Mouse (Mus musculus) effector memory CD4-positive, alpha-beta T cell, adult 5 months (primary cell): ENCODE results near the gene Cx3cl1. TPM values are rescaled to one million over a fixed set of nuclear protein-coding genes. Genes with fewer than 3 reads are reported as not detected.

ENCODE experiments used
- polyA plus RNA-seq: library from polyadenylated mRNA; unstranded; fragments of 100-300 nt; shearing (Covaris generic); gene quantifications from one replicate; pipeline ENCODE4 v1.2.1, GENCODE M21; 2017

The Cx3cl1 gene
- not detected for polyA plus RNA-seq

DNA sequence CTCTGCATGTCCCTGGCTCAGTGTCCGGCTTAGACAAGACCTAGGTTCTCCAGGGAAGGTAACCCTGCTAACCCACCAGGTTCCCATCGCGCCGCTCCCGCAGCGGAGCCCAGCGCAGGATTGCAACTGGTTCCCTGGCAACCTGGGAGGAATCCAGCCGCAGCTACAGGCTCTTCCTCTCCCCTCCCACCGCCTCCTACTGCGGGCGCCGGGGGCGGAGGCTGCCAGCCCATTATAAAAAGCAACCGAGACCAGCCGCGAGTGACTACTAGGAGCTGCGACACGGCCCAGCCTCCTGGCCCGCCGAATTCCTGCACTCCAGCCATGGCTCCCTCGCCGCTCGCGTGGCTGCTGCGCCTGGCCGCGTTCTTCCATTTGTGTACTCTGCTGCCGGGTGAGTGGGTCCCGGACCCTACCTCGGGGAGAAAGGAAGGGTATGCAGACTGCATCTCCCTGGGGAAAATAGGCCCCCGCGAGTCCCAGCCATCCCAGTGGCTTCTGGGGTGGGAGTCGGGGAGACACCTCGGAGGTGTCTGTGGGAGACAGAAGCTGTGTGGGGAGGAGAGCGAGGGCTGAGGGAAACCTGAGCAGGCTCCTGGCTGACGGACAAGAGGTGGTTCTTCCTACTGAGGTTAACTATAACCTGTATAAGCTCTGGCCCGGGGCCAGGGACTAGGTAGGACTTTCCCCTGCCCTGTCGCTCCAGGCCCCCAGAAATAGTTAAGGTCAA lies at the start of gene Cx3cl1:
TSS of gene Cx3cl1 (plus strand) at position 69 of the 730 bp plus-strand sequence.

DNA sequence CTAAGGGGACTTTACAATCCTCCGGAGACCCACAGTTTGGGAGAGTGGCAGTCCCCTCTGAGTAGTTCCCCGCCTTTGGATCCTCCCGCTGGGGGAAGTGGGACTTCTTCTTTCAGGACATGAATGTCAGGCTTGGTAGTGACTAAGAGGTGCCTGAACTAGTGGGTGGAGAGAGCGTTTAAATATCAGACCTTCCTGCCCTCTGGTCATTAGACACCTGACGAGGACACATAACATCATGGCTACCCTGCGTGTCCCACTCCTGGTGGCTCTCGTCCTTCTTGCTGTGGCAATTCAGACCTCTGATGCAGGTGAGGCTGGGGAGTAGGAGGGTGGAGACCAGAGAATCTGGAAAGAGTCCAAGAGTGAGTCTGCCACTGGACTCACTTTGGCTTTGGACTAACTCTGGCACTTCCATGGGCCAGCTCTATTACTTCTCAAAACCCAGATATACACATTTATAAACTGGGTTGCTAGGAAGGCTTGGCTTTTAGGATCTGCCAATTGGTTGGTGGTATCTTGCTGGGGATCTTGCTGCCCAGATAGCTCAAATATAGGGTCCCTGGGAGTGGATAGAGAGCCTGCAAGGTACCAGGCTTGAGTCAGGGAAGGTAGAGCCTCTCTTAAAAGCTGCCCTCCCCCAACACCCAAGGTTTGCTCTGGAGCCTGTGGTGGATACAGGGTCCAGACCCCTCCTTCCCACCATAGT lies 26.2 kb upstream of the Cx3cl1 start, which contains the start of gene Ccl22:
TSS of gene Ccl22 (plus strand) at position 115 of the 709 bp plus-strand sequence.

DNA sequence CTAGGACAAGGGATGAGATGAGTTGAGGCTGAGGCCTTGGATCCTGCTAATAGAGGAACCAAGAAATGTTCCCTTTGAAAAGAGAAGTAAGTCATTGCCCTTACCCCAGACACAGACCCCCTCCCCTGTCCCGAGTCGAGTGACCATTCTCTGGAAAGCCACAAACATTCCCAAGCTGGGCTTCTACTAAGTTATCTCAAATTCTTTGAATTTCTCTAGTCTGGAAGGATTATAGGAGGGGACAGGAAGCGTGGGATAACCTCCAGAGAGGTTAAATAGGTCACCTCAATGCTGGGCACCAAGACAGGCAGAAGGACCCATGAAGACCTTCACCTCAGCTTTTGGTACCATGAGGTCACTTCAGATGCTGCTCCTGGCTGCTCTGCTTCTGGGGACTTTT lies 38.3 kb downstream of the Cx3cl1 start, which contains the start of gene Ccl17:
TSS of gene Ccl17 (plus strand) at position 301 of the 400 bp plus-strand sequence.

Other genes starting within 250 kb of the Cx3cl1 start
- gene Cpne2, start 239.0 kb upstream of the Cx3cl1 start, polyA plus RNA-seq: 2.7 TPM
- gene Rspry1, start 170.1 kb upstream of the Cx3cl1 start, polyA plus RNA-seq: 41.8 TPM
- 55.9 TPM for gene Fam192a, start 170.0 kb upstream of the Cx3cl1 start, polyA plus RNA-seq
- 239 TPM for gene Arl2bp, start 105.4 kb upstream of the Cx3cl1 start, polyA plus RNA-seq
- gene Pllp, start 75.7 kb upstream of the Cx3cl1 start, polyA plus RNA-seq: not detected
- gene Ccl22, start 26.4 kb upstream of the Cx3cl1 start, polyA plus RNA-seq: not detected
- not detected for gene Ccl17, start 38.4 kb downstream of the Cx3cl1 start, polyA plus RNA-seq
- gene Coq9, start 66.3 kb downstream of the Cx3cl1 start, polyA plus RNA-seq: 35.6 TPM
- gene Ciapin1, start 66.3 kb downstream of the Cx3cl1 start, polyA plus RNA-seq: 93.5 TPM
- 87.9 TPM for gene Polr2c, start 85.4 kb downstream of the Cx3cl1 start, polyA plus RNA-seq
- gene Dok4, start 104.3 kb downstream of the Cx3cl1 start, polyA plus RNA-seq: 2.1 TPM
- gene Ccdc102a, start 146.1 kb downstream of the Cx3cl1 start, polyA plus RNA-seq: 0.16 TPM
- not detected for gene Adgrg5, start 151.7 kb downstream of the Cx3cl1 start, polyA plus RNA-seq
- 0.60 TPM for gene Adgrg1, start 202.7 kb downstream of the Cx3cl1 start, polyA plus RNA-seq
- gene Adgrg3, start 245.7 kb downstream of the Cx3cl1 start, polyA plus RNA-seq: 2.0 TPM